Mouse (Mus musculus): ENCODE results near the gene Tmem150c.

DNA sequence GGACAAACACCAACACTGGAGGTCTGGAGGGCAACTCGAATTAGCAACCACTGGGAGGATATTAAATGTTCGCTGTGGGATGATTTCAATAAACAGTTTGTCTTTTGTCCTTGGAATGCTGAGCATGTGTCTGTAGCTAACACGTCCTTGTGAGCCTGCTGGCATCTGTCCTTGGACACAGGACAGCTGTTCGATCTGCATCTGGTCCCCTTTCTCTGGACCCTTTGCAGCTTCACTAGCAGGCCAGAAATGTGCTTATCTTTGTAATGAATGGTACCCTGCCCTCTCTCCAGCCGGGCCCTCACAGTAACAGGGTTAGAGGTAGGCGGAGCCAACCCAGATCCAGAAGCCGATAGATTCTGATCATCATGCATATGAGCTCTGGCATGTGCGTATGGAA lies 32.3 kb downstream of the Tmem150c start:
- TF ChIP-seq POLR2A (IDR thresholded peaks at IDR 0.05; ENCODE audit: borderline replicate concordance, extremely low read depth, insufficient read depth, insufficient read length, poor library complexity, severe bottlenecking), result no peak
- TF ChIP-seq CTCF (IDR thresholded peaks at IDR 0.05; ENCODE audit: borderline replicate concordance, extremely low read depth, insufficient read depth, insufficient read length), result no peak

All from brain, embryonic 14.5 days (tissue).